Mouse (Mus musculus): ENCODE results near the gene Toe1. TPM values are rescaled to one million over a fixed set of nuclear protein-coding genes. Genes with fewer than 3 reads are reported as not detected.
A peak's percentile ranks its signal among the peaks of the same experiment; 100 is the strongest.
"Not testable (repeated sequence)": the region's sequence is repeated elsewhere in the genome, so short reads cannot be mapped to it uniquely, and the experiment has no call there.

The Toe1 gene
- 24.5 and 29.4 TPM in 2 replicates for polyA plus RNA-seq (2016; fragmentation: Nextera tagmentation; extraction: Ambion mirVana)

GRCm38 (mm10) chr4:116807197-116808129, at the start of gene Toe1, which contains the start of gene Mutyh:
TSS of gene Toe1 (minus strand) at chr4:116807640.
TSS of gene Mutyh (plus strand) at chr4:116807723.
- H3K4me1 ChIP-seq: peaks cover 9% of the 10 kb centered on the region
- H3K27ac ChIP-seq: peak within 1 kb of the TSS; percentile 98
- H3K4me3 ChIP-seq: peak within 1 kb of the TSS; percentile 90
- under 1% methylated on average over 58 of the region's 58 CpGs for WGBS
- H3K9me3 ChIP-seq: no peaks in the 10 kb centered on the region
- peaks cover 35% of the 10 kb centered on the region for H3K36me3 ChIP-seq
- no peaks in the 10 kb centered on the region for H3K27me3 ChIP-seq (ENCODE audit: insufficient read depth, poor library complexity, severe bottlenecking)
- DNase-seq (ENCODE audit: low spot score): peak; percentile 100

- DNase-seq (ENCODE audit: low spot score): no peak
- H3K9me3 ChIP-seq: no peaks in the 10 kb centered on the region
- H3K4me1 ChIP-seq: 0 out of 2 replicates have a peak, but pooled peaks cover 6% of the 10 kb centered on the region
- no peaks in the 10 kb centered on the region for H3K27me3 ChIP-seq (ENCODE audit: insufficient read depth, poor library complexity, severe bottlenecking)
- H3K4me3 ChIP-seq: no peak overlapping the region
- H3K36me3 ChIP-seq: no peaks in the 10 kb centered on the region
- 89% methylated on average over 10 of the region's 10 CpGs for WGBS
- no peak overlapping the region for H3K27ac ChIP-seq
Measured at GRCm38 (mm10) chr4:116857203-116857602, 49.8 kb upstream of the Toe1 start.

- H3K36me3 ChIP-seq: no peaks in the 10 kb centered on the region
- no peak overlapping the region for H3K4me3 ChIP-seq
- no peaks in the 10 kb centered on the region for H3K27me3 ChIP-seq (ENCODE audit: insufficient read depth, poor library complexity, severe bottlenecking)
- 27% methylated on average over 2 of the region's 2 CpGs for WGBS
- DNase-seq (ENCODE audit: low spot score): no peak
- no peaks in the 10 kb centered on the region for H3K9me3 ChIP-seq
- no peak overlapping the region for H3K27ac ChIP-seq
- H3K4me1 ChIP-seq: 0 out of 2 replicates have a peak, but pooled peaks cover 6% of the 10 kb centered on the region
Measured at GRCm38 (mm10) chr4:116854286-116854685, 46.8 kb upstream of the Toe1 start.

GRCm38 (mm10) chr4:116849901-116850300, 42.5 kb upstream of the Toe1 start:
- Histone ChIP-seq H3K4me3 (no peak overlapping the region), H3K27ac (no peak overlapping the region), H3K36me3 (no peaks in the 10 kb centered on the region), H3K9me3 (no peaks in the 10 kb centered on the region), H3K27me3 (ENCODE audit: insufficient read depth, poor library complexity, severe bottlenecking) (no peaks in the 10 kb centered on the region), H3K4me1 (0 out of 2 replicates have a peak, but pooled peaks cover 6% of the 10 kb centered on the region)
- 82% methylated on average over 3 of the region's 3 CpGs for WGBS
- DNase-seq (ENCODE audit: low spot score): no peak

- Histone ChIP-seq H3K27me3 (ENCODE audit: insufficient read depth, poor library complexity, severe bottlenecking) (peaks cover 17% of the 10 kb centered on the region), H3K27ac (no peak overlapping the region), H3K4me1 (no peaks in the 10 kb centered on the region), H3K4me3 (no peak overlapping the region), H3K36me3 (no peaks in the 10 kb centered on the region), H3K9me3 (no peaks in the 10 kb centered on the region)
- WGBS: 86% methylated on average over 3 of the region's 3 CpGs
- no peak for DNase-seq (ENCODE audit: low spot score)
Measured at GRCm38 (mm10) chr4:116844324-116844723, 36.9 kb upstream of the Toe1 start.

- Histone ChIP-seq H3K36me3 (no peaks in the 10 kb centered on the region), H3K4me3 (no peak overlapping the region), H3K4me1 (no peaks in the 10 kb centered on the region), H3K27me3 (ENCODE audit: insufficient read depth, poor library complexity, severe bottlenecking) (peaks cover 21% of the 10 kb centered on the region), H3K9me3 (no peaks in the 10 kb centered on the region), H3K27ac (no peak overlapping the region)
- DNase-seq (ENCODE audit: low spot score): no peak
- 83% methylated on average over 6 of the region's 6 CpGs for WGBS
Measured at GRCm38 (mm10) chr4:116840841-116841240, 33.4 kb upstream of the Toe1 start.

- not testable (repeated sequence) for H3K27ac ChIP-seq; H3K36me3 ChIP-seq; H3K4me1 ChIP-seq; DNase-seq (ENCODE audit: low spot score); H3K9me3 ChIP-seq
- 13% methylated on average over 26 of the region's 29 CpGs for WGBS
- peak overlapping the region; percentile 47 for H3K4me3 ChIP-seq
- peaks cover 21% of the 10 kb centered on the region for H3K27me3 ChIP-seq (ENCODE audit: insufficient read depth, poor library complexity, severe bottlenecking)
Measured at GRCm38 (mm10) chr4:116840096-116840495, 32.7 kb upstream of the Toe1 start.

- 50% methylated on average over 2 of the region's 2 CpGs for WGBS
- no peak overlapping the region for H3K4me3 ChIP-seq
- DNase-seq (ENCODE audit: low spot score): no peak
- H3K27me3 ChIP-seq (ENCODE audit: insufficient read depth, poor library complexity, severe bottlenecking): peaks cover 21% of the 10 kb centered on the region
- H3K36me3 ChIP-seq: no peaks in the 10 kb centered on the region
- H3K9me3 ChIP-seq: no peaks in the 10 kb centered on the region
- no peaks in the 10 kb centered on the region for H3K4me1 ChIP-seq
- no peak overlapping the region for H3K27ac ChIP-seq
Measured at GRCm38 (mm10) chr4:116838999-116839398, 31.6 kb upstream of the Toe1 start.

GRCm38 (mm10) chr4:116830070-116830368, 22.6 kb upstream of the Toe1 start:
- Histone ChIP-seq H3K36me3 (no peaks in the 10 kb centered on the region), H3K9me3 (no peaks in the 10 kb centered on the region), H3K27me3 (ENCODE audit: insufficient read depth, poor library complexity, severe bottlenecking) (no peaks in the 10 kb centered on the region), H3K27ac (no peak overlapping the region), H3K4me1 (peaks cover 6% of the 10 kb centered on the region), H3K4me3 (no peak overlapping the region)
- no peak for DNase-seq (ENCODE audit: low spot score)
- WGBS: 39% methylated on average over 6 of the region's 6 CpGs

- Histone ChIP-seq H3K4me1 (peaks cover 7% of the 10 kb centered on the region), H3K36me3 (no peaks in the 10 kb centered on the region), H3K27ac (no peak overlapping the region), H3K9me3 (no peaks in the 10 kb centered on the region), H3K4me3 (no peak overlapping the region), H3K27me3 (ENCODE audit: insufficient read depth, poor library complexity, severe bottlenecking) (no peaks in the 10 kb centered on the region)
- no peak for DNase-seq (ENCODE audit: low spot score)
- WGBS: 64% methylated on average over 6 of the region's 6 CpGs
Measured at GRCm38 (mm10) chr4:116829364-116830069, 22.1 kb upstream of the Toe1 start.

GRCm38 (mm10) chr4:116827819-116828218, 20.4 kb upstream of the Toe1 start:
- DNase-seq (ENCODE audit: low spot score): no peak
- no peaks in the 10 kb centered on the region for H3K36me3 ChIP-seq
- H3K4me1 ChIP-seq: peaks cover 10% of the 10 kb centered on the region
- no peaks in the 10 kb centered on the region for H3K27me3 ChIP-seq (ENCODE audit: insufficient read depth, poor library complexity, severe bottlenecking)
- WGBS: 3% methylated on average over 4 of the region's 4 CpGs
- no peaks in the 10 kb centered on the region for H3K9me3 ChIP-seq
- H3K4me3 ChIP-seq: no peak overlapping the region
- H3K27ac ChIP-seq: no peak overlapping the region

GRCm38 (mm10) chr4:116824541-116825004, 17.1 kb upstream of the Toe1 start:
- Histone ChIP-seq H3K36me3 (no peaks in the 10 kb centered on the region), H3K4me3 (peak overlapping the region; percentile 73), H3K9me3 (no peaks in the 10 kb centered on the region), H3K27ac (peak overlapping the region; percentile 94), H3K27me3 (ENCODE audit: insufficient read depth, poor library complexity, severe bottlenecking) (peaks cover 17% of the 10 kb centered on the region), H3K4me1 (peaks cover 23% of the 10 kb centered on the region)
- DNase-seq (ENCODE audit: low spot score): peak; percentile 91
- 2% methylated on average over 29 of the region's 29 CpGs for WGBS

- no peak for DNase-seq (ENCODE audit: low spot score)
- Histone ChIP-seq H3K27me3 (ENCODE audit: insufficient read depth, poor library complexity, severe bottlenecking) (peaks cover 33% of the 10 kb centered on the region), H3K9me3 (no peaks in the 10 kb centered on the region), H3K27ac (peak within 1 kb of the TSS; percentile 81), H3K4me3 (peak within 1 kb of the TSS; percentile 71), H3K4me1 (peaks cover 23% of the 10 kb centered on the region), H3K36me3 (peaks cover 16% of the 10 kb centered on the region)
- WGBS: 12% methylated on average over 9 of the region's 9 CpGs
Measured at GRCm38 (mm10) chr4:116821694-116822016, 14.2 kb upstream of the Toe1 start, which contains the start of gene Hpdl. TSS of gene Hpdl (minus strand) at chr4:116821707.
